Mouse (Mus musculus) neural tube, embryonic 14.5 days (tissue): Measurements from ENCODE around the gene Wdr83os. TPM values are rescaled to one million over a fixed set of nuclear protein-coding genes. Genes with fewer than 3 reads are reported as not detected.

Source experiments
- ATAC-seq: fragments of 200-750 bp; cut with Nextera tagmentation; 2 replicates; pipeline ENCODE4 v1.8.0; 2017; ENCODE audit warnings: low read depth, mild to moderate bottlenecking, moderate TSS enrichment, moderate library complexity
- H3K27ac ChIP-seq: fragments of 300-500 bp; sonication (generic); 2 replicates; pipeline ENCODE4 v1.5.1; 2014; ENCODE audit warnings: low read depth, mild to moderate bottlenecking, control low read depth, low read length, moderate library complexity, mixed read lengths
- H3K27me3 ChIP-seq: fragments of 300-500 bp; sonication (generic); 2 replicates; pipeline ENCODE4 v1.6.1; 2014; ENCODE audit warnings: low read length; ENCODE audit not compliant: control insufficient read depth, insufficient read depth
- H3K36me3 ChIP-seq: fragments of 300-500 bp; sonication (generic); 2 replicates; pipeline ENCODE4 v1.6.1; 2014; ENCODE audit warnings: low read length, mixed read lengths; ENCODE audit not compliant: control insufficient read depth, insufficient read depth
- H3K4me1 ChIP-seq: fragments of 300-500 bp; sonication (generic); 2 replicates; pipeline ENCODE4 v1.6.1; 2014; ENCODE audit warnings: low read length; ENCODE audit not compliant: control insufficient read depth, insufficient read depth
- H3K4me2 ChIP-seq: fragments of 300-500 bp; sonication (generic); 2 replicates; pipeline ENCODE4 v1.6.1; 2014; ENCODE audit warnings: mild to moderate bottlenecking, low read depth, low read length, control low read depth
- H3K4me3 ChIP-seq: fragments of 300-500 bp; sonication (generic); 2 replicates; pipeline ENCODE4 v1.5.1; 2014; ENCODE audit warnings: low read depth, low read length, control low read depth, mixed read lengths
- H3K9ac ChIP-seq: fragments of 300-500 bp; sonication (generic); replicated peaks from 2 replicates; pipeline ENCODE4 v1.6.1; 2014; ENCODE audit warnings: low read depth, mild to moderate bottlenecking, control low read depth, low read length, mixed read lengths
- H3K9me3 ChIP-seq: fragments of 300-500 bp; sonication (generic); 2 replicates; pipeline ENCODE4 v1.6.1; 2016; ENCODE audit warnings: low read length; ENCODE audit not compliant: control insufficient read depth
- WGBS: fragments of 180-500 bp; shearing (Covaris S2); extraction: QIAGEN DNeasy Blood & Tissue Kit; methylation state at CpG from one replicate; pipeline ENCODE4 v1.1.7; 2014; 5-methylcytosine and 5-hydroxymethylcytosine counted together
- polyA plus RNA-seq: library from polyadenylated mRNA; unstranded; fragments of >200 nt; fragmentation: Nextera tagmentation; extraction: Ambion mirVana; gene quantifications from 2 replicates; pipeline ENCODE4 v1.2.1, GENCODE M21; 2014

Wdr83os gene
- polyA plus RNA-seq = 120 and 134 TPM in 2 replicates

- Histone ChIP-seq H3K36me3 (peaks cover 12% of the 10 kb centered on the region; the same call in 1 of the 2 replicates), H3K9me3 (no peaks in the 10 kb centered on the region), H3K4me2 (peak within 1 kb of the TSS; percentile 92), H3K4me3 (peak within 1 kb of the TSS; percentile 82), H3K4me1 (peaks cover 13% of the 10 kb centered on the region; the same call in 1 of the 2 replicates), H3K27ac (0 out of 2 replicates have a peak within 1 kb of the TSS, but pooled peaks have one; percentile 28), H3K27me3 (no peaks in the 10 kb centered on the region), H3K9ac (peak within 1 kb of the TSS; percentile 76)
- ATAC-seq = 0 out of 2 replicates have a peak, but pooled peaks have one; percentile 3
- WGBS = under 1% methylated on average over 30 of the region's 30 CpGs
Measured at GRCm38 (mm10) chr8:85080532-85081215, at the start of gene Wdr83os. Wdr83os (plus strand) TSS chr8:85080740.

GRCm38 (mm10) chr8:85032622-85033311, 47.8 kb upstream of the Wdr83os start:
- Histone ChIP-seq H3K9me3 (no peaks in the 10 kb centered on the region), H3K36me3 (peaks cover 22% of the 10 kb centered on the region), H3K27ac (no peak overlapping the region), H3K9ac (no peak overlapping the region), H3K4me2 (no peak overlapping the region), H3K4me1 (peaks cover 25% of the 10 kb centered on the region), H3K4me3 (no peak overlapping the region), H3K27me3 (no peaks in the 10 kb centered on the region)
- no peak for ATAC-seq
- WGBS = 88% methylated on average over 4 of the region's 4 CpGs

GRCm38 (mm10) chr8:85033867-85034266, 46.7 kb upstream of the Wdr83os start:
- no peak for ATAC-seq
- Histone ChIP-seq H3K4me3 (no peak overlapping the region), H3K36me3 (peaks cover 22% of the 10 kb centered on the region), H3K27me3 (no peaks in the 10 kb centered on the region), H3K4me1 (peaks cover 24% of the 10 kb centered on the region), H3K9me3 (no peaks in the 10 kb centered on the region), H3K4me2 (no peak overlapping the region), H3K9ac (no peak overlapping the region), H3K27ac (no peak overlapping the region)
- 62% methylated on average over 1 of the region's 1 CpGs for WGBS

- 3% methylated on average over 13 of the region's 13 CpGs for WGBS
- ATAC-seq = no peak
- H3K4me2 ChIP-seq = peak overlapping the region; percentile 96
- H3K9ac ChIP-seq = no peak overlapping the region
- no peaks in the 10 kb centered on the region for H3K9me3 ChIP-seq
- no peak overlapping the region for H3K27ac ChIP-seq
- H3K27me3 ChIP-seq = no peaks in the 10 kb centered on the region
- H3K4me3 ChIP-seq = peak overlapping the region; percentile 77; the same call in 1 of the 2 replicates
- H3K36me3 ChIP-seq = peaks cover 21% of the 10 kb centered on the region
- peaks cover 24% of the 10 kb centered on the region for H3K4me1 ChIP-seq
Measured at GRCm38 (mm10) chr8:85034764-85035163, 45.8 kb upstream of the Wdr83os start.

- peaks cover 24% of the 10 kb centered on the region for H3K4me1 ChIP-seq
- no peaks in the 10 kb centered on the region for H3K9me3 ChIP-seq
- H3K4me2 ChIP-seq = peak overlapping the region; percentile 96
- WGBS = 6% methylated on average over 12 of the region's 12 CpGs
- H3K27me3 ChIP-seq = no peaks in the 10 kb centered on the region
- no peak for ATAC-seq
- peaks cover 17% of the 10 kb centered on the region for H3K36me3 ChIP-seq
- peak overlapping the region; percentile 77 for H3K4me3 ChIP-seq
- H3K9ac ChIP-seq = peak overlapping the region; percentile 87; the same call in 1 of the 2 replicates
- H3K27ac ChIP-seq = no peak overlapping the region
Measured at GRCm38 (mm10) chr8:85035165-85035727, 45.3 kb upstream of the Wdr83os start.

- Histone ChIP-seq H3K4me3 (peak overlapping the region; percentile 77), H3K9me3 (no peaks in the 10 kb centered on the region), H3K36me3 (peaks cover 19% of the 10 kb centered on the region), H3K27me3 (no peaks in the 10 kb centered on the region), H3K4me1 (peaks cover 24% of the 10 kb centered on the region), H3K27ac (peak overlapping the region; percentile 96), H3K9ac (peak overlapping the region; percentile 87), H3K4me2 (peak overlapping the region; percentile 96)
- ATAC-seq = peak; percentile 3; the same call in 1 of the 2 replicates
- WGBS = 1% methylated on average over 15 of the region's 15 CpGs
Measured at GRCm38 (mm10) chr8:85035728-85036310, 44.7 kb upstream of the Wdr83os start.

- H3K27me3 ChIP-seq = no peaks in the 10 kb centered on the region
- WGBS = 0% methylated on average over 9 of the region's 9 CpGs
- no peaks in the 10 kb centered on the region for H3K9me3 ChIP-seq
- H3K4me2 ChIP-seq = peak overlapping the region; percentile 96
- H3K9ac ChIP-seq = peak overlapping the region; percentile 87
- peaks cover 20% of the 10 kb centered on the region for H3K36me3 ChIP-seq
- peak overlapping the region; percentile 77 for H3K4me3 ChIP-seq
- peak; percentile 54 for ATAC-seq
- peak overlapping the region; percentile 96 for H3K27ac ChIP-seq
- peaks cover 24% of the 10 kb centered on the region for H3K4me1 ChIP-seq
Measured at GRCm38 (mm10) chr8:85036381-85036717, 44.2 kb upstream of the Wdr83os start.

- Histone ChIP-seq H3K9ac (peak within 1 kb of the TSS; percentile 87), H3K9me3 (no peaks in the 10 kb centered on the region), H3K27me3 (no peaks in the 10 kb centered on the region), H3K4me3 (peak within 1 kb of the TSS; percentile 77), H3K36me3 (peaks cover 17% of the 10 kb centered on the region), H3K27ac (peak within 1 kb of the TSS; percentile 96), H3K4me1 (peaks cover 24% of the 10 kb centered on the region), H3K4me2 (peak within 1 kb of the TSS; percentile 96)
- ATAC-seq = peak; percentile 92
- WGBS = under 1% methylated on average over 45 of the region's 59 CpGs
Measured at GRCm38 (mm10) chr8:85036718-85037365, 43.7 kb upstream of the Wdr83os start, which contains the start of gene Tnpo2. Tnpo2 (plus strand) TSS chr8:85036915.
